Mouse (Mus musculus) forebrain, embryonic 16.5 days (tissue): Measurements from ENCODE around the gene Bves. TPM values are rescaled to one million over a fixed set of nuclear protein-coding genes. Genes with fewer than 3 reads are reported as not detected.

Source experiments
- polyA plus RNA-seq: library from polyadenylated mRNA; unstranded; fragments of >200 nt; fragmentation: Nextera tagmentation; extraction: Ambion mirVana; gene quantifications from 2 replicates; pipeline ENCODE4 v1.2.1, GENCODE M21; 2015

The Bves gene
- polyA plus RNA-seq, 1 experiment from 2014 or later, result 0.33 TPM

Other genes with a start within 250 kb of the Bves start
- 0.41 and 0.68 TPM in 2 replicates for gene Popdc3, start 157.7 kb upstream of the Bves start, polyA plus RNA-seq
- 3.2 and 5.2 TPM in 2 replicates for gene Lin28b, start 150.6 kb downstream of the Bves start, polyA plus RNA-seq
- 16.1 and 18.8 TPM in 2 replicates for gene Hace1, start 242.1 kb downstream of the Bves start, polyA plus RNA-seq